Mouse (Mus musculus) gastrocnemius, adult 2 months (tissue): Measurements from ENCODE around the gene Gm10959. TPM values are rescaled to one million over a fixed set of nuclear protein-coding genes. Genes with fewer than 3 reads are reported as not detected.

ENCODE experiments used
- DNase-seq: peaks from one replicate; pipeline ENCODE4 v3.0.0; 2022
- H3K27ac ChIP-seq: fragments of 200-600 bp; 2 replicates; pipeline ENCODE4 v1.8.1; 2022; ENCODE audit warnings: mild to moderate bottlenecking
- H3K4me3 ChIP-seq: fragments of 200-600 bp; 2 replicates; pipeline ENCODE4 v1.8.1; 2022; ENCODE audit warnings: mild to moderate bottlenecking, moderate library complexity
- CTCF ChIP-seq: fragments of 200-600 bp; IDR thresholded peaks from 2 replicates; pipeline ENCODE4 v1.8.1; 2022; ENCODE audit warnings: antibody characterized with exemption, mild to moderate bottlenecking, moderate library complexity
- intact Hi-C: fragments of 180-260 bp; cut with DNase I; formaldehyde crosslinking; loops from one replicate; pipeline ENCODE4 v1.15.1; 2025
- total RNA-seq, 2 experiments: library from RNA; stranded (reverse); gene quantifications; 2 replicates each; pipeline ENCODE4 v1.2.3; 2021

The Gm10959 gene
- total RNA-seq, 2 experiments from 2014 or later: not detected

- intact Hi-C loops: no loop called here
- Histone ChIP-seq H3K27ac (no peak overlapping the region), H3K4me3 (no peak overlapping the region)
- TF ChIP-seq CTCF: no peak
- DNase-seq: no peak
These were observed 41.6 kb downstream of the Gm10959 start for GRCm38 (mm10) chr3:122877543-122877942.

- no peak overlapping the region for H3K4me3 ChIP-seq
- no peak overlapping the region for H3K27ac ChIP-seq
- intact Hi-C loops: no loop called here
- DNase-seq: no peak
- TF ChIP-seq CTCF: no peak
These were observed 42.3 kb downstream of the Gm10959 start for GRCm38 (mm10) chr3:122876870-122877269.

- no peak for TF ChIP-seq CTCF
- no peak for DNase-seq
- no peak overlapping the region for H3K27ac ChIP-seq
- H3K4me3 ChIP-seq: no peak overlapping the region
- intact Hi-C loops: no loop called here
These were observed 47.6 kb downstream of the Gm10959 start for GRCm38 (mm10) chr3:122871596-122871995.

GRCm38 (mm10) chr3:122868270-122868669, 50.9 kb downstream of the Gm10959 start:
- TF ChIP-seq CTCF: no peak
- H3K4me3 ChIP-seq: no peak overlapping the region
- no peak overlapping the region for H3K27ac ChIP-seq
- intact Hi-C loops: no loop called here
- no peak for DNase-seq

- no peak for DNase-seq
- Histone ChIP-seq H3K4me3 (no peak overlapping the region), H3K27ac (no peak overlapping the region)
- no peak for TF ChIP-seq CTCF
- intact Hi-C loops: no loop called here
These were observed 54.1 kb downstream of the Gm10959 start for GRCm38 (mm10) chr3:122865092-122865491.

Other genes starting within 250 kb of the Gm10959 start
- gene Pde5a, start 190.4 kb downstream of the Gm10959 start, total RNA-seq: 1 to 10 TPM; 1.7 to 2.0 TPM
- gene Fabp2, start 24.3 kb downstream of the Gm10959 start, total RNA-seq: not detected
- gene 1810037I17Rik, start 4.8 kb upstream of the Gm10959 start, total RNA-seq: 10 to 100 TPM; 22.6 to 36.1 TPM
- gene Usp53, start 65.2 kb upstream of the Gm10959 start, total RNA-seq: 10 to 100 TPM; 10.7 to 13.5 TPM
- gene Myoz2, start 115.7 kb upstream of the Gm10959 start, total RNA-seq: 100 to 1,000 TPM; 281 to 748 TPM